Mouse (Mus musculus): ENCODE measurements at regions not wholly inside any gene's neighbourhood (a gene's known extent, or its start where the extent isn't known, plus 50 kb on each side); places are given as distances from the start of the nearest gene placed in this dataset.
"Not testable (repeated sequence)": the region's sequence is repeated elsewhere in the genome, so short reads cannot be mapped to it uniquely, and the experiment has no call there.

DNA sequence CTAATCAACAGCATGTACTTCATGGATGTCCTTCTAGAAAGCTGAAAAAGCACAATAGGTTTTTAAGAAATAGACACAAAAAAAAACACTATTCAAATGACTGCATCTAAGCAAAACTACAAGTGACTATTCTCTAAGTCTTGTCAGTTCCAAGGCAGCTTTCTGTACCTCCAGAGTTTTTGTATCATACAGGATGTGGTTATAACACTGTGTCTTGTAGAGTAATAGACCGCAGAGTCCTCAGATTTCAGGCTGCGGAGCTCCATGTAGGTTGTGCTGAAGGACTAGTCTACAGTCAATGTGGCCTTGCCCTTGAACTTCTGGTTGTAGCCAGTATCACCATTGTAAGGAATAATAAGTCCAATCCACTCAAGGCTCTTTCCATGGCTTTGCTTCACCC lies 1137.7 kb upstream of the Zfp386 start:
- in situ Hi-C loops (cut with MseI, MboI), result loop anchor here in 1 of 2 experiments (10.0 kb wide), 1 partner anchor 105 kb away; no protein-coding TSS in a partner anchor

- in situ Hi-C loops (cut with MseI, MboI), result loop anchor here in 1 of 2 experiments (10.0 kb wide), 1 partner anchor 110 kb away; no protein-coding TSS in a partner anchor
These were observed 1133.1 kb upstream of the Zfp386 start for GRCm38 (mm10) chr12:114914406-114914805.

- in situ Hi-C loops (cut with MseI, MboI), result no loop called here
These were observed 1119.8 kb upstream of the Zfp386 start for GRCm38 (mm10) chr12:114927691-114928090.

GRCm38 (mm10) chr12:114932158-114932557 lies 1115.4 kb upstream of the Zfp386 start:
- in situ Hi-C loops (cut with MseI, MboI), result loop anchor here in 1 of 2 experiments (5.0 kb wide), 1 partner anchor 120 kb away; no protein-coding TSS in a partner anchor

GRCm38 (mm10) chr12:114932669-114933068 lies 1114.9 kb upstream of the Zfp386 start:
- in situ Hi-C loops (cut with MseI, MboI), result loop anchor here in 1 of 2 experiments (5.0 kb wide), 1 partner anchor 120 kb away; no protein-coding TSS in a partner anchor

DNA sequence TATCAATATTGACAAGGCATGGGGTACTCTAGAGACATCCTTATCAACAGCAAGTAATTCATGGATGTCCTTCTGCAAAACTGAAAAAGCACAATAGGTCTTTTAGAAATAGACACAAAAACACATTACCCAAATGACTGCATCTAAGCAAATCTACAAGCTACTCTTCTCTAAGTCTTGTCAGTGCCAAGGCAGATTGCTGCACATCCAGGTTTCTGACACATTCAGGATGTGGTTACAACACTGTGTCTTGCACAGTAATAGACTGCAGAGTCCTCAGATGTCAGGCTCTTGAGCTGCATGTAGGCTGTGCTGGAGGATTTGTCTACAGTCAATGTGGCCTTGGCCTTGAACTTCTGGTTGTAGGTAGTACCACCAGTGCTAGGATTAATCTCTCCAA lies 1110.7 kb upstream of the Zfp386 start:
- in situ Hi-C loops (cut with MseI, MboI), result not testable (repeated sequence)

- in situ Hi-C loops (cut with MseI, MboI), result no loop called here
These were observed 1107.9 kb upstream of the Zfp386 start for GRCm38 (mm10) chr12:114939576-114939975.

DNA sequence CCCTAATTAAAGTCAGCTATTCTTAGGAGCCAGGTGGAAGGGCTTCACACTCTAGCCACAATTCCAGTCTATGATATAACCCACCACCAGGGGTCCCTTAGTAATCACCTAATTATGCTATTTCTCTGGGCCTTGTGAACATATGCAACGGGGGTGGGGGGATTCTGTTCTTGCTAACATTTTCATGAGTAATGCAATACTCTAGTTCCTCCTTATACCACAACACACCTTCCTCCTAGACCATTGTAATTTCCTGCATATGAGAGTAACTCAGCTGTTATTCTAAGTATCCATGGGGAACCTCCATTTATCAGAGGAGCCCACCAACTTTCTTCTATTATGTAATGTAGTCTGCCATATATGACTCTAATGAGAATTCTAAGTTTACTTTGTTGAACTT lies 1085.4 kb upstream of the Zfp386 start:
- in situ Hi-C loops (cut with MseI, MboI), result no loop called here

DNA sequence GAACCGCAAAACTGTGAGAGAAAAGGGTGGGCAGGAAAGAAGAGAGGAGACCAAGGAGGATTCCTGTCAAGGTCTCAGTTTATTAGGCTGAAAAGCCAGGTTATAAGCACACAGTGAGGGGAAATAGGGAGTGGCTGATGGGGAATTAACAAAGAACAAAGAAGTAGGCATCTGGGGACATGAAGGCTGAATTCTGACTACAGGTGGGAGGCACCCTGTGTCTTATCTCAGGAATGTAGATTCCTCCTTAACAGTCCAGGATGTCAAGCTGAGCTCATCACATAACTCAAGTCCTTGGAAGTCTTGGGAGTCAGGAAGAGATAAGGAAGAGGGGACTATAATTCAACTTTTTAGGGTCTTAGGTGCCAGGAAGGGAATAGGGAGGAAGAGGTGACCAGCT lies 1083.3 kb upstream of the Zfp386 start:
- in situ Hi-C loops (cut with MseI, MboI), result not testable (repeated sequence)

GRCm38 (mm10) chr12:114981476-114982136 lies 1065.9 kb upstream of the Zfp386 start:
- in situ Hi-C loops (cut with MseI, MboI), result no loop called here

DNA sequence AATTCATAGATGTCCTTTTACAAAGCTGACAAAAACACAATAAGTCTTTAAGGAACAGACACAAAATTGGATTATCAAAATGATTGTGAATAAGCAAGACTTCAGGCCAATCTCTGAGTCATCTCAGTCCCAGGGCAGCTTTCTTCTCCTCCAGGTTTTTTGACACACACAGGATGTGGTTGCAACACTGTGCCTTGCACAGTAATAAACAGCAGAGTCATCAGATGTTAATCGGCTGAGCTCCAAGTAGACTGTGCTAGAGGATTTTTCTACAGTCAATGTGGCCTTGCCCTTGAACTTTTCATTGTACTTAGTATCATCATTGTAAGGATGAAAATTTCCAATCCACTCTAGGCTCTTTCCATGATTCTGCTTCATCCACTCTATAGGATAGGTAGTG lies 1056.6 kb upstream of the Zfp386 start:
- in situ Hi-C loops (cut with MseI, MboI), result no loop called here

- in situ Hi-C loops (cut with MseI, MboI), result no loop called here
These were observed 1050.7 kb upstream of the Zfp386 start for GRCm38 (mm10) chr12:114996817-114997216.

GRCm38 (mm10) chr12:115003118-115003517 lies 1044.4 kb upstream of the Zfp386 start:
- in situ Hi-C loops (cut with MseI, MboI), result no loop called here

GRCm38 (mm10) chr12:115008434-115008833 lies 1039.1 kb upstream of the Zfp386 start:
- in situ Hi-C loops (cut with MseI, MboI), result no loop called here

GRCm38 (mm10) chr12:115012751-115013150 lies 1034.8 kb upstream of the Zfp386 start:
- in situ Hi-C loops (cut with MseI, MboI), result no loop called here

GRCm38 (mm10) chr12:115023742-115024141 lies 1023.8 kb upstream of the Zfp386 start:
- in situ Hi-C loops (cut with MseI, MboI), result no loop called here

DNA sequence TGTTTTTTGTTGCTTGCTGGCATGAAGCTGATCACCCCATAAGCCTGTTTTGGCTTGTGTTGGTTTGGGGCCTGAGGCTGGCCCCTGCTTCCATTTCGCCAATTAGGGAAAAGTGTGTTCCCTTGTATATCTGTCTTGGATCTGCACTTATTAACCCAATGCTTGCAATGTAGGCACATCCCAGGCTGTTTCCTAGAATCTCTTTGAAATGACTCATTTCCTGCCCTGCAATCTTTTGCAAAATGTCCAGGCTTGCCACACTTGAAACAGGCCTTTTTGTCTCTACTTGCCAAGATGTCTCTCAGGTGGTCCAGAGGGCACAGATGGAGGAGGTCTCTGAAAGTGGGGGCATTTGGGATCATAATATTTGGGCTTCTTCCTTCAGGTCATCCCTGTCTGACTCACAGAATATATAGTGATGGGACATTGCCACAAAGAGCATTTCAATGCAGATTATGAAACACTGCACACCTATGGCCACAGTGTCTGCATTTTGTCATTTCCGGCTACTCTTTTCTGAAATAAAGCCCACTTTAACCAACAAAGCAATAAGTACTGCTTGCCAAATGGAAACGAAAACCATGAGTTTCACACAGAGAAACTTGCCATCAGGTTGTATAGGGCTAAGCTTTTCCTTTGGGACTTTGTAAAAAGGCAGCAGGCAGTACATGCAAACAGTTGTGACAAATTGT lies 1012.9 kb upstream of the Zfp386 start:
- in situ Hi-C loops (cut with MseI, MboI), result no loop called here

- in situ Hi-C loops (cut with MseI, MboI), result loop anchor here in 1 of 2 experiments (25.0 kb wide), 1 partner anchor 482 kb away; no protein-coding TSS in a partner anchor
These were observed 992.4 kb upstream of the Zfp386 start for GRCm38 (mm10) chr12:115055080-115055479.

DNA sequence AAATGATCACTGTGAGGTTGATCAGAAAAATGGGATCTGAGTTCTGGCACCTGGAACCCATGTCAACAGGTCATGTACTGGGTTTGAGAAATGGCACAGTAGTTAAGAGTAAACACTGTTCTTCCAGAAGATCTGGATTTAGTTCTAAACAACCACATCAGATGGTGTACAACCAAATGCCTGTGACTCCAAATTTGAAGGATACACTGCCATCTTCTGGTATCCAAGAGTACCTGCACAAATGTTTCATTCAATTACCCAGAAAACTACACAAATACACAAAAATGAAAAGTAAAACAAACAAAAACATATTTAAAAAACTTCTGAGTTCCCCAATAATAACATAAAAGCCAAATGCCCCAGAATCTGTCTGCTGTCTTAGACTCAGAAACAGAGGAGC lies 987.6 kb upstream of the Zfp386 start:
- in situ Hi-C loops (cut with MseI, MboI), result loop anchor here in 1 of 2 experiments (25.0 kb wide), 1 partner anchor 477 kb away; no protein-coding TSS in a partner anchor

DNA sequence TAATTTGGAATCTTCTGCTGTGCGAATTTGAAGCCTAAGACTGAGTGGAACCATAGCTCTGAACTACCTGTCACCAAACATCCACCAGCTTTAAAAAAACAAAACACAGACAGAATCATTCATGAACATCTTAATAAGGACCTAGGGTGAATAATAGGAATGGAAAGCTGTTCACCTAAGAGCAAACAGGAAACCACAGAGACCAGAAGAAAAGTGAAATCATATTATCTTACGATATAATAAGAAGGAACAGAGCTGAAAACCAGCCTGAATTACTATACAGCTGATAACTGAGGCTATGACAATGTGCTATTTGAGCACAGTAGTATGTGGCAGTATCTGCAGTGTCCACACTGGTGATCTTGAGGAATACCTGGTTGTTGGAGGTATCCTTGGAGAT lies 980.3 kb upstream of the Zfp386 start:
- in situ Hi-C loops (cut with MseI, MboI), result loop anchor here (5.0 to 25.0 kb wide), 2 partner anchors 470 to 490 kb away; no protein-coding TSS in a partner anchor

DNA sequence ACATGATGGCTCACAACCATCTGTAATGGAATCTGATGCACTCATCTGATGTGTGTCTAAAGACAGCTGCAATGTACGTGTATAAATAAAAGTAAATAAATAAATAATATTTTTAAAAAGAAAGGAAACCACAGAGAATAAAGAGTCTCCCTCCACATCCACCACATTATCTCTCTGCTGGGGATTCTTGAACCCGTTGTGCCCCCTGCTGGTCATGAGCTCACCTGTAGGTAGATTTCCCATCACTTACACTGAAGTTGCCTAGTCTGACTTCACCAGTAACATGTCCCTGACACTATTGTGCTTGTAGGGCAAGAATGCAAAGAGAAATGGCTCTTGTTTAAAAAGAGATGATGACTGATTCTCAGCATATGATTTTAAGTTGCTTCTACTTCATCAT lies 956.1 kb upstream of the Zfp386 start:
- in situ Hi-C loops (cut with MseI, MboI), result not testable (repeated sequence)

GRCm38 (mm10) chr12:115109742-115110141 lies 937.8 kb upstream of the Zfp386 start:
- in situ Hi-C loops (cut with MseI, MboI), result loop anchor here in 1 of 2 experiments (25.0 kb wide), 1 partner anchor 228 kb away; no protein-coding TSS in a partner anchor
